Mouse (Mus musculus): ENCODE measurements around the gene Sepsecs.

The Sepsecs gene

DNA sequence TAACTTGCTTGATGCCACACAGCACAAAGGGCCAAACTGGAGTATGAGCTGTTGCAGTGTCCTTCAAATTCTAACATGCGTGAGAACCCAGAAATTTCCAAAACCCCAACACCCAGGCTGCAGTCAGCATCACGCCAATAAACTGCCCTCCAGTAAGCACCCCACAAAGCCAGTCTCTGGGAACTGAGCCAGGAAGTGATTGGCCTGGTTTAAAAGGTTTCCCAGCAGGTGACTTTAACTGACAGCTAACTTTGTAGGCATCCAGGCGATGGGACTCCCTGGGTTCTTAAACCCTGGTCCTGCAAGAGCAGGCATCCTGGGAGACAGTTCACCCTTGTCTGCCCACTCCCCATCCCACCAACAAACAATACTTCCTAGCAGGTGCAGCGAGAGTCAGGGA, 59.2 kb downstream of the Sepsecs start:
- DNase-seq (ENCODE audit: low spot score) = no peak

DNA sequence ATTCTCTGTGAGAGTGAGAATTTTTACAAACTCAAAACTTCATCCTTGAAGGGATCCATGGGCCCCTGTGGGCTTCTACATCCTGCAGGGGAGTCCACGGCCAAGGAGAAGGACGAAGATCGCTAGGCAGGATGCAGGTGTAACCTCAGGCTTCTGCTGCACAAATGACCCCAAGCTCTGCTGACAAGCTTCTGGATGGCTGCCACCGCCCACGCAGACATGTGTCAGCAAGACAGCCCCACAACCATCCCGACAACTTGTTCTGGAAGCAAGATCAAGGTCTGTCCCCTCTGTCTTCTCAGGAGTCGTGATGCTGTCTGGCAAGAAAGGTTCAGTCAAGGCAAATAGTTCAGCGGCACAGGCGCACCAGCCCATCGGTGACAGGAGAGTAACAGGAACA, 59.8 kb downstream of the Sepsecs start:
- no peak for DNase-seq (ENCODE audit: low spot score)

DNA sequence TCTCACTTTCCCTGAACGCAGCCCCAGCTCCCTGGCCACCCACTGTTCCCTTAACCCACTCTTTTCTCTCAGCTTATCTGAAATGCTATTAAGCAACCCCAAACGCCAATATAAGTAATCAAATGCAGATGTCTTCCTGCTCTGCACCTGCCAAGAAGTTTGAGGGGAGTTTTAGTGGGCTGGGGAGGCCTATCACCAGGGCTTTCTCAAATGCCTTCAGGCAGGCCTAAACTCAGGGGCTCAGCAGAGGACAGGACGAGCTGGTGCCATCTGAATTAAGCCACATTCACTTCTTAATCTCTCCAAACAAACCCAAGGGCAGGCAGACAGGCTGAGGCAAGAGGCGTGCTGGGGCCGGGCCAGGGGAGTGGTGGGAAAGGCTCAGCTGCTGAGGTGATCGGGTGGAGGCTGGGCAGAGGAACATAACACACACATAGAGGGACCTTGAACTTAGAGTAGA, 64.9 kb downstream of the Sepsecs start:
- no peak for DNase-seq (ENCODE audit: low spot score)

DNA sequence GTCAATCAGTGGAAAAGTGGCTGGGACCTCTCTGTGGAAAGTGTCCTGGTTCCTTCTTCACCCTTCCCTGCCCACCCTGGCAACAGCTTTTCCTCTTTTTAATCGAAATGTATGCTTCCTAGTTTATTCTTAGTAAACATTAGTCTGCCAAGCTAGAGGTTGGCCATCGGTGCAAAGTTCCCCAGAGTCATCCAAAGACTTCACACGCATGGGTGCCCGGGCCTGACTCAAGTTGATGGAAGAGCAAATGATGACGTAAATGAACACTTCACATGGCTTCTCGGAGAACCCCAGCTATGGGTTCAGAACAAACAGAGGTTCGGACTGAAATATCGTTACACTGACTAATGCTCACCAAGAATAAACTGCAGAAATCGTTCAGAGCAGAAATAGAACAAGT, 78.9 kb downstream of the Sepsecs start:
- no peak for DNase-seq (ENCODE audit: low spot score)
